Mouse (Mus musculus): ENCODE results near the gene Plcxd1. TPM values are rescaled to one million over a fixed set of nuclear protein-coding genes. Genes with fewer than 3 reads are reported as not detected.
"Not testable (repeated sequence)": the region's sequence is repeated elsewhere in the genome, so short reads cannot be mapped to it uniquely, and the experiment has no call there.

Gene Plcxd1
- 1.6 and 1.9 TPM in 2 replicates for polyA plus RNA-seq (2015; fragmentation: Nextera tagmentation; extraction: Ambion mirVana)

DNA sequence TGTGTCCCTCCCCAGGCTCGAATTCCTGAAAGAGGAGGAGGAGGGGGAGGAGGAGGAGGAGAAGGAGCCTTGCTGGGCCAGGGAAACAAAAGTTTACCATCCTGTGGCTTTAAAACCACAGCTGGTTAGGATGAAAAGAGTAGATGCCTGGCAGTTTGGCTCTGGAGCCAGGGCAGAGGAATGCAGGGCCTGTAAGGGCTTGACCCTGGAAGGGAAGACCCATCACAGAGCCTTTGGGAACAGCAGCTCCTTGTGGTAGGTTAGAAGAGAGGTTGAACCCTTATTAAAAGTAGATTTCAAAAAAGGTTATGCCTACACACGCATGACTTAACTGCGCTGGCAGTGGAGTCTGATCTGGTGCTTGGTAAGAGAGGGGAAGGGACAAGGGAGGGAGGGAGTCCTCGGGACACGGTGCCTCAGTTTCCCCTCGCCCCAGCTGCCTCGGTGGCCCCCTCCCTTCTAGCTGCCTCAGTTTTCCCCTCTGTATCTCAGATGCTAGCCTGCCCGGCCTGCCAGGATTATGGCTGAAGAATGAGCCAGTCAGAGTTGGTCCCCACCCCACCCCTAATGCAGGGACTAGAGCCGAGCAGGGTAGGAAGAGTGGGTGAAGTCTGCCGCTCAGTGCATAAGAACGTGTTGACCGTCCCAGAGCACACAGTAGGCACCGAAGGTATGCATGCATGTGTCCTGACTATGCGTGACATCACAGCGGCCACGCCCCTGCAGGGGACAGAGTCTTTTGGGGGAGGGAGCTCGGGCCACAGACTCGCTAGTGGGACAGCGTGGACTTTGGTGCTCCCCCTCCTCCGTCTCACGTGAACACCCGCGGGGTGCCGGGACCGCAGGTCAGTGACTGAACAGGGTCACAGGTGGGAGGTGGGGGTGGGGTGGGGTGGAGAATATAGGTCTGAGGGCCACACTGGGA lies at the start of gene Plcxd1:
Plcxd1 (plus strand) TSS at position 314 of the 925 bp plus-strand sequence.
- Histone ChIP-seq H3K4me1 (peaks cover 15% of the 10 kb centered on the region), H3K27me3 (peaks cover 12% of the 10 kb centered on the region), H3K4me2 (replicated peaks) (peak within 1 kb of the TSS; percentile 76), H3K9me3 (no peaks in the 10 kb centered on the region), H3K4me3 (peak within 1 kb of the TSS; percentile 42), H3K36me3 (peaks cover 26% of the 10 kb centered on the region), H3K27ac (no peak within 1 kb of the TSS), H3K9ac (no peak within 1 kb of the TSS)
- peak; percentile 16; the same call in 1 of the 2 replicates for ATAC-seq (ENCODE audit: low FRiP score, low read depth)
- WGBS, result 7% methylated on average over 25 of the region's 25 CpGs

DNA sequence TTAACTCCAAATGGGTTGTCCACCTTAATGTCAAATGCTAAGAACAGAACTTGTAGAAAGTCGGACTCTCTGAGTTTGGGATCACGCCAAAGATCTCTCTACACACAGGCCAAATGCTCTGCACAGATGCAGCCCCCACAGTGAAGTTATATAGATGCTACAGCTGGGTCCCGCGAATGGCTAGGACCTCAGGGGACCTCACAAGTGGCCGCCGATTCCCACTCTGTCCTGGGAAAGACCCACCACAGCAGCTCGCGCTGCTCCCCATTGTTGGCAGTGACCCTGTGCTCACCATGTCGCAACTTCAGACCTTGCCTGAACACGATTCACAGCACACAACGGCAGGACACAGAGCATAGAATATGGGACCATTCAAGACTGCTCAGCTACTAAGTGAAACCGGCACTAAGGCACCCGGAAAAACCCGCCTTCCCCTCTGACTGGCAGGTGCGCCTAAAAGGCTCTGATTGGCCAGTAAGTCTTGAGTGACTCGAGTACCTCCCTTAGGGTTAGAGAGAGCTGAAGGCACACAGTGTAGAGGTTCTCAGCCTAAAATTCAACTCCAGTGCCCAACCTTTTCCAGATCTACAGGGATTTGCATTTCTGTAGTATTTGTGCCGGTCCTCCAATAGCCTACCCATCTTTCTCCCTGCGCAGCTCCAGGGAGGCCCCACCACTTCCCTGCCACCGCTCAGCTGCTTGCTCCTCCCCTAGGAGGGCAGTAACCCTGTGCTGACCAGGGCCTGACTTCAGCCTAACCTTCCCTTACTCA lies 41.9 kb upstream of the Plcxd1 start:
- Histone ChIP-seq H3K9me3 (peaks cover 11% of the 10 kb centered on the region; the same call in 1 of the 2 replicates), H3K9ac (peak overlapping the region; percentile 64), H3K36me3 (no peaks in the 10 kb centered on the region), H3K4me1 (no peaks in the 10 kb centered on the region), H3K4me3 (peak overlapping the region; percentile 51), H3K27ac (peak overlapping the region; percentile 63; the same call in 1 of the 2 replicates), H3K27me3 (no peaks in the 10 kb centered on the region), H3K4me2 (replicated peaks) (peak overlapping the region; percentile 62)
- 2% methylated on average over 19 of the region's 19 CpGs for WGBS
- peak; percentile 99 for ATAC-seq (ENCODE audit: low FRiP score, low read depth)

DNA sequence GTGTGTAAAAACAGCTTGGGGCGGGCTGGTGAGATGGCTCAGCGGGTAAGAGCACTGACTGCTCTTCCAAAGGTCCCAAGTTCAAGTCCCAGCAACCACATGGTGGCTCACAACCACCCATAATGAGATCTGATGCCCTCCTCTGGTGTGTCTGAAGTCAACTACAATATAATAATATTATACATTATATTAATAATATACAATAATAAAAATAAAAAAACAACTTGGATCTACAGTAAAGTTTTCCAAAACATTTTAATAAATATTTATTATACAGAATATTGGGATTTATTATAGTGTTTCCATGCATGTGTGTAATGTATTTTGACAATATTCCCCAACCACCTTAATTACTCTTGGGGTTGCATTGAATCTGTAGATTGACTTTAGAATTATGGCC lies 27.4 kb upstream of the Plcxd1 start, which contains the start of gene Gm17655:
Gm17655 (minus strand) TSS at position 101 of the 400 bp plus-strand sequence.
- not testable (repeated sequence) for H3K36me3 ChIP-seq; H3K9ac ChIP-seq; H3K4me3 ChIP-seq; H3K27ac ChIP-seq; H3K4me1 ChIP-seq; H3K4me2 ChIP-seq (replicated peaks); ATAC-seq (ENCODE audit: low FRiP score, low read depth); H3K27me3 ChIP-seq
- H3K9me3 ChIP-seq, result peaks cover 27% of the 10 kb centered on the region
- 84% methylated on average over 2 of the region's 2 CpGs for WGBS

DNA sequence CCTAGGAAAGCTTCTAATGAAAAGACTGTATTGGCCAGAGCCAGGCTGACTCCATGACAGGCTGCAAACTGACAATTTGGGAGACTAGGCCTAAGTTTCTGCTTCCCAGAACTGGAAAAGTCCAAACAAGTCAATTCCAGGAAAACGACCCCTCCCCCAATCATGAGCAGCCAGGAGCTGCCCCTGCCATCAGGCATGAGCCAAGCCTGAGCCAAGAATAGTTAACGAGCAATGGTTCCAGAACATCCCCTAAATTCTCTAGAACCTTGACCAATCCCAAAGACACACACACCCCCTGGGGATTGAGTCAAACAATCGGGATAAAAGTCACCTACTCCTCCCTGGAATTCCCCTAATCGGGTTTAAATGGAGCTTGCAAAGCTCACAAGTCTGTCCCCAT lies 16.8 kb upstream of the Plcxd1 start:
- peaks cover 9% of the 10 kb centered on the region for H3K36me3 ChIP-seq
- no peak for ATAC-seq (ENCODE audit: low FRiP score, low read depth)
- H3K27me3 ChIP-seq, result no peaks in the 10 kb centered on the region
- no peak overlapping the region for H3K27ac ChIP-seq
- H3K9me3 ChIP-seq, result peaks cover 27% of the 10 kb centered on the region
- H3K4me2 ChIP-seq (replicated peaks), result no peak overlapping the region
- no peak overlapping the region for H3K9ac ChIP-seq
- WGBS, result 80% methylated on average over 4 of the region's 4 CpGs
- no peak overlapping the region for H3K4me3 ChIP-seq
- H3K4me1 ChIP-seq, result no peaks in the 10 kb centered on the region

DNA sequence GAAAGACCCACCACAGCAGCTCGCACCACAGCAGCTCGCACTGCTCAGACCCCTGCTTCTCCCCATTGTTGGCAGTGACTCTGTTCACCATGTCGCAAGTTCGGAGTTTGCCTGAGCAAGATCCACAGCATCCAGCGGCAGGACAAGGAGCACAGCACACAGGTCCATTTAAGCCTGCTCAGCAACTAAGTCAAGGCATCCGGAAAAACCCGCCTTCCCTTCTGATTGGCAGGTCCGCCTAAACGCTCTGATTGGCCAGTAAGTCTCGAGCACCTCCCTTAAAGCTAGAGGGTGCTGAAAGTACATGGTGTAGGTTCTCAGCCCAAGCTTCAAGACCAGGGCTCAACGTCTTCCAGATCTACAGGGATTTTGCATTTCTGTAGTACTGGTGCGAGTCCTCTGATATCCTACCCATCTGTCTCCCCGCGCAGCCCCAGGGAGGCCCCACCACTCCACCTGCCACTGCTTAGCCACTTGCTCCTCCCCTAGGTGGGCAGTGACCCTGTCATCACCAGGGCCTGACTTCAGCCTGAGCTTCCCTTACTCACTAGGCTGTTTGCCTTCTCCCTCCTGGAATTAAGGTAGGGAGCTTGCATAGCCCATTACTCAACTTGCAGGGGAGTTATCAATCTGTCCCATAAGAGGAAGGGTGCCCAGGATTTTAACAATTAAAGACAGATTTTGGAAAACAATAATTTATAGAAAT lies 13.5 kb upstream of the Plcxd1 start:
- H3K4me1 ChIP-seq, result no peaks in the 10 kb centered on the region
- no peak overlapping the region for H3K4me2 ChIP-seq (replicated peaks)
- 29% methylated on average over 14 of the region's 14 CpGs for WGBS
- no peaks in the 10 kb centered on the region for H3K36me3 ChIP-seq
- no peaks in the 10 kb centered on the region for H3K27me3 ChIP-seq
- no peak overlapping the region for H3K9ac ChIP-seq
- H3K27ac ChIP-seq, result no peak overlapping the region
- peaks cover 8% of the 10 kb centered on the region; the same call in 1 of the 2 replicates for H3K9me3 ChIP-seq
- no peak overlapping the region for H3K4me3 ChIP-seq
- no peak for ATAC-seq (ENCODE audit: low FRiP score, low read depth)

DNA sequence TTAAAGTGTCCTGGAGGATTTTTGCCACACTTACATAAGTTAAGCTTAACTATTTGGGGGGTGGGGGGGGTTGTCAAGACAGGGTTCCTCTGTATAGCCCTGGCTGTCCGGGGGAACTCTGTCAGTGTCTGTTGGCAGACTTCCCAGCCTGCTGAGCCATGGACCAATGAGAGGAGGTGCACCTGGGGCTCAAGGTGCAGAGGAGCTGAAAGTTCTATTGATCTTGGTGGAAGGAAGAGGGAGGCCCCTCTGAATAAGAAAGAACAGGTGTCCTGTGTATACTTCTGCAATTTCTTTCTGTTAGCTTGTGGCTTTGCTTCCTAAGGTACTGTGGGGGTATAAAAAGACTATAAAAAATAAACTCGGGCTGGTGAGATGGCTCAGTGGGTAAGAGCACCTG lies 8.2 kb upstream of the Plcxd1 start:
- Histone ChIP-seq H3K27ac (no peak overlapping the region), H3K9ac (no peak overlapping the region), H3K36me3 (no peaks in the 10 kb centered on the region), H3K9me3 (no peaks in the 10 kb centered on the region), H3K27me3 (no peaks in the 10 kb centered on the region), H3K4me2 (replicated peaks) (no peak overlapping the region), H3K4me3 (no peak overlapping the region), H3K4me1 (peaks cover 5% of the 10 kb centered on the region; the same call in 1 of the 2 replicates)
- ATAC-seq (ENCODE audit: low FRiP score, low read depth), result no peak
- 59% methylated on average over 2 of the region's 2 CpGs for WGBS

DNA sequence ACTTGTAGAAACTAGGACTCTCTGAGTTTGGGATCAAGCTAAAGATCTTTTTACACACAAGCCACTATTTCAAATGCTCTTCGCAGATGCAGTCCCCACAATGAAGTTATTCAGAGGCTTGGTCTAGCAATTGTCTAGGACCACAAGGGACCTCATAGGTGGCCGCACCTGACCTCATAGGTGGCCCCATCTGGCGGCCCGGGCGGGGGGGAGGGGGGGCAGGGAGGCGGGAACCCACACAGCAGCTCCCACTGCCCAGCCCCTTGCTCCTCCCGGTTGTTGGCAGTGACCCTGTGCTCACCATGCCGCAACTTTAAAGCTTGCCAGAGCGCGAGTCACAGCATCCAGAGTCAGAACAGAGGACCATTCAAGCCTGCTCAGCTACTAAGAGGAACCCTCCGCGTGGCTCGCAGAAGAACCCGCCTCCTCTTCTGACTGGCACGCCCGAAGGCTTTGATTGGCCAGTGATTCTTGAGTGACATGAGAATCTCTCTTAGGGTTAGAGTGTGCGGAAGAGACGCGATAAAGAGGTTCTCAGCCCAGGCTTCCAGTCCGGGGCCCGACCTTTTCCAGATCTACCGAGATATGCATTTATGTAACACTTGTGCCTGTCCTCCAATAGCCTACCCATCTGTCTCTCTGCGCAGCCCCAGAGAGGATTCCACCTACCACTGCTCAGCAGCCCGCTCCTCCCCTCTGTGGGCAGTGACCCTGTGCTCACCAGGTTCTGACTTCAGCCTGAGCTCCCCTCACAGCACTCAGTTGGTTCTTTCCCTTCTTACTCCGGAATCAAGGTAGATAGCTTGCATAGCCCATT lies 5.5 kb upstream of the Plcxd1 start, which contains the start of gene Gm35315:
Gm35315 (minus strand) TSS at position 391 of the 817 bp plus-strand sequence.
- peak; percentile 96 for ATAC-seq (ENCODE audit: low FRiP score, low read depth)
- 2% methylated on average over 25 of the region's 25 CpGs for WGBS
- no peaks in the 10 kb centered on the region for H3K27me3 ChIP-seq
- H3K9ac ChIP-seq, result peak within 1 kb of the TSS; percentile 62
- peaks cover 5% of the 10 kb centered on the region; the same call in 1 of the 2 replicates for H3K4me1 ChIP-seq
- peak within 1 kb of the TSS; percentile 50 for H3K4me3 ChIP-seq
- H3K9me3 ChIP-seq, result no peaks in the 10 kb centered on the region
- no peaks in the 10 kb centered on the region for H3K36me3 ChIP-seq
- peak within 1 kb of the TSS; percentile 74 for H3K4me2 ChIP-seq (replicated peaks)
- H3K27ac ChIP-seq, result no peak within 1 kb of the TSS; the same call in 1 of the 2 replicates

DNA sequence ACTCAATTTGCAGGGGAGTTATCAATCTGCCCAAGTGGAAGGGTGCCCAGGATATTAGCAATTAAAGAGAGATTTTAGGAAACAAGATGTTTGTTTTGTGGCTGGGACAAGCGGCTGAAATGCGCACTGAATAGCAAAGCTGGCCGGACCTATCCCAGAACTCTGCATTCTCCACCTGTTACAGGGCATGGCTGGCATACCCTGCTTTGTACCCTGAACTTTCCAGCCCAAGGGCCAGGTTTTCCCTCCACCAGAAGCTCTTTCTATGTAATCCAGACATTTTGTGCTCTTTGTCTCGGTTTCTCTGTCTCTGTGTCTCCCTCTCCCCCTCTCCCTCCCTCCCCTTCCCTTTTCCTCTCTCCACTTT lies 4.9 kb upstream of the Plcxd1 start:
- WGBS, result 14% methylated on average over 4 of the region's 4 CpGs
- ATAC-seq (ENCODE audit: low FRiP score, low read depth), result 0 out of 2 replicates have a peak, but pooled peaks have one; percentile 0

DNA sequence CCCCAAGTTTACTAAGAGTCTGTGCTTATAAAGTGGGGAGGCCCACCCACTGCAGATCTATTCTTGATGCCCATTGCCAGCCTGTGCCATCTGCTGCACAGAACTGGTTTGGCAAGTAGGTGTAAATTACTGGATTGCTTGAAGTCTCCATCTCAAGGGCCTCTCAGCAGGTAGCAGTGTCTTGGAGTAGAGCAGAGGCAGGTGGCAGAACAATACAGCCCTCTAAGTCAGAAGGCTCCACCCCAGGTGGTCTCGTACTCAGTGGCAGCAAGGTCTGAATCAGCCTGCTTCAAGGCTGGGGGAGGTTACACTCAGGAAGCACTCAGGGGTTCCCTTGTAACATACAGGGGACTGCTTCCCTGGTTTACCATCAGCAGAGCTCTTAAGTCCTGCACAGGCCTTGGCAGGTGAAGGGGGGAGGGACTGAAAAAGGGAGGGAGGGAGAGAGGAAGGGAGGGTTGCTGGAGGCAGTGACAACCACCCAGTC lies 735 bp upstream of the Plcxd1 start:
- no peak overlapping the region for H3K9ac ChIP-seq
- H3K4me1 ChIP-seq, result peaks cover 20% of the 10 kb centered on the region
- no peak overlapping the region for H3K27ac ChIP-seq
- 26% methylated on average over 1 of the region's 1 CpGs for WGBS
- no peak for ATAC-seq (ENCODE audit: low FRiP score, low read depth)
- peaks cover 17% of the 10 kb centered on the region for H3K36me3 ChIP-seq
- no peaks in the 10 kb centered on the region for H3K9me3 ChIP-seq
- H3K4me3 ChIP-seq, result no peak overlapping the region
- H3K4me2 ChIP-seq (replicated peaks), result no peak overlapping the region
- peaks cover 12% of the 10 kb centered on the region for H3K27me3 ChIP-seq

More for the DNA sequence above, 4.9 kb upstream of the Plcxd1 start:
- Histone ChIP-seq H3K36me3 (no peaks in the 10 kb centered on the region), H3K9me3 (no peaks in the 10 kb centered on the region), H3K4me3 (peak overlapping the region; percentile 50), H3K27ac (no peak overlapping the region), H3K27me3 (no peaks in the 10 kb centered on the region), H3K9ac (peak overlapping the region; percentile 35), H3K4me2 (replicated peaks) (peak overlapping the region; percentile 74), H3K4me1 (peaks cover 5% of the 10 kb centered on the region; the same call in 1 of the 2 replicates)

DNA sequence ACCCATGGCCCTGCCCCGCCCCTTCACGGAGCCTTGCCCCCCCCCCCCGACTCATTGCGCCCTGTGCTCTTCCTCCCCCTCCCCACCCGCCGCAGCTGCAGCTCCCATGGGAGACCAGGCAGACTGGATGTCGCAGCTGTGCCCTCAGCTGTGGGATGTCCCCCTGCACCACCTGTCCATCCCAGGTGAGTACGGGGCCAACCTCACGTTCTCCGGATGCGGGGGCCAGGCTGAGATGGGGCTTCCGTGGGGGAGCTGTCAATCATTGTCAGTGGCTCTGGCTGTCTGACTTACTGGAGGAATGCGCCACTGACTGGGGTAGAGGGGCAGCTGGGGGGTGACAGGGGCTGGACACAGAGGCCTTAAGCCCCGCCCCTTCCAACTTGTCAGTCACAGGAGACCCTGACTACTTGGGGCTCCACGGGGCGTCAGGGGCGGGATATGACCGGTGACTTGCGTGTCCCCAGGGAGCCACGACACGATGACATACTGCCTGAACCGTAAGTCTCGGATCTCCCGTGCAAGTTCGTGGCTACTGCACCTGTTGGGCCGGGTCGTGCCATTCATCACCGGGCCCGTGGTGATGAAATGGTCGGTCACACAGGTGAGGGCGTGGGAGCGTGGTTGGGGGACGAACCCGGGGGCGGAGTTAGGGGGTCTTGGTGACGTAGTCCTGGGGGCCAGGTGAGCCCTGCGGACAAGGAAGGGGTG lies 1.3 kb downstream of the Plcxd1 start:
- 2% methylated on average over 36 of the region's 37 CpGs for WGBS
- peaks cover 12% of the 10 kb centered on the region for H3K27me3 ChIP-seq
- no peak overlapping the region for H3K27ac ChIP-seq
- H3K9me3 ChIP-seq, result no peaks in the 10 kb centered on the region
- peak overlapping the region; percentile 35; the same call in 1 of the 2 replicates for H3K9ac ChIP-seq
- peaks cover 38% of the 10 kb centered on the region for H3K36me3 ChIP-seq
- ATAC-seq (ENCODE audit: low FRiP score, low read depth), result peak; percentile 13
- H3K4me1 ChIP-seq, result peaks cover 17% of the 10 kb centered on the region
- H3K4me2 ChIP-seq (replicated peaks), result peak overlapping the region; percentile 76
- peak overlapping the region; percentile 42 for H3K4me3 ChIP-seq
